Mouse (Mus musculus) heart, postnatal 36 days (tissue): ENCODE results near the gene Dnaic2. TPM values are rescaled to one million over a fixed set of nuclear protein-coding genes. Genes with fewer than 3 reads are reported as not detected.

Experiments used
- DNase-seq, 2 experiments: peaks; one replicate each; pipeline ENCODE4 v3.0.0; 2021 to 2022
- intact Hi-C: fragments of 180-260 bp; cut with DNase I; formaldehyde crosslinking; loops from one replicate; pipeline ENCODE4 v1.15.1; 2025
- total RNA-seq, 2 experiments: library from RNA; stranded (reverse); gene quantifications; 2 replicates each; pipeline ENCODE4 v1.2.3; 2021

Gene Dnaic2
- total RNA-seq, 2 experiments from 2014 or later, result 0.08 to 0.17 TPM

DNA sequence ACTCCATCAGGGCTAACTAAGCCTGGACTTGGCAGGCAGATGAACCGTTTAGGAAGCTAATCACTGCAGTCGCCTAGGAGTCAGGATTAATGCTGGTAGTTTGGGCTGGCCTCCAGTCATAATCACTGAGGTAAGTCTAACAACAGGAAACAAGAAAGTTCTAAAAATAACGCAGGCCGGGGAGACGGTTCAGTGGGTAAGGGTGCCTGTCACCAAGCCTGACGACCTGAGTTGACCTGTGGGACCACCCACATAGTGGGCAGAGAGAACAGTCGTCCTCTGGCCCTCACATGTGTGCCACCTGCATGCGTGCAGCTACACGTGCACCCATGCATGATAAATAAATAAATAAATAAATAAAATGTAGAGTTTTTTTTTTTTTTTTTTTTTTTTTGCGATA, 13.4 kb downstream of the Dnaic2 start:
- no peak for DNase-seq
- intact Hi-C loops, result loop anchor here (10.0 kb wide), 1 partner anchor 314 kb away; no protein-coding TSS in a partner anchor

DNA sequence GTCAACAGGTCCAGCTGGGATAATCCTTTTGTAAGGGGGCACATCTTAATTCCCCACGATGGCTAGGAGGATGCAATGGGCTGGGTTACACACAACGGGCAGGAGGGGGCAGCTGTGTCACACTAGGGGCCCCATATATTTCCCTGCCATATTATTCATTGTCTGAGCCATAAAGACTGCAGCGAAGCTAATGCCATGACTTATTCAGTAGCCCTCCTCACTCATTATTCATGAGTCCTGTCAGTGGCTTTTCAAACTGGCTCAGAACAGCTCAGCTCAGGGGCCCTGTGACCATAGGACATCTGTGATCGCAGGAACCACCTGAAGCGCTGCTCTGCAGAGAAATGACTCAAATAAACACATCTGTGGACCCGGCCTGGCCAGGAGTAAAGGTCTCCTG, 14.2 kb downstream of the Dnaic2 start:
- no peak for DNase-seq
- intact Hi-C loops, result loop anchor here (10.0 kb wide), 1 partner anchor 313 kb away; no protein-coding TSS in a partner anchor

DNA sequence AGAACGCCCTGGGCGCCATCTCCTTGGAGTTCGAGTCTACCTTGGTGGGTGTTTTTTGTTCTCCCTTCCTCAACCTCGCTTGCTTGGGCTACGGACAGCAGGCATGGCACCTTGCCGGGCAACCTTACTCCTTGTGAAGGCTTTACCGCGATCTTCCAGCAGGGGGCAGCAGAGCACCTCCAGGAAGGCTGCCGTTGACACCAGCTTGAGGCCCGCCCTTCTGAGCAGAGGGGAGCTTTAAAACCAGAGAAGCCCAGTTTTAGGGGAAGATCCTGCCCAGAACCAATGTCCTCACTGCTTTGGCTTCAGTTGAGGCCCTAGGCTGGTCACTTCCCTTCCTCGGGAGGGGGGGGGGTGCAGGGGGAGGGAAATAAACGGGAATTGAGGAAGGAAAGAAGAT, 17.9 kb downstream of the Dnaic2 start:
- DNase-seq, result peak; percentile 90 to 98

DNA sequence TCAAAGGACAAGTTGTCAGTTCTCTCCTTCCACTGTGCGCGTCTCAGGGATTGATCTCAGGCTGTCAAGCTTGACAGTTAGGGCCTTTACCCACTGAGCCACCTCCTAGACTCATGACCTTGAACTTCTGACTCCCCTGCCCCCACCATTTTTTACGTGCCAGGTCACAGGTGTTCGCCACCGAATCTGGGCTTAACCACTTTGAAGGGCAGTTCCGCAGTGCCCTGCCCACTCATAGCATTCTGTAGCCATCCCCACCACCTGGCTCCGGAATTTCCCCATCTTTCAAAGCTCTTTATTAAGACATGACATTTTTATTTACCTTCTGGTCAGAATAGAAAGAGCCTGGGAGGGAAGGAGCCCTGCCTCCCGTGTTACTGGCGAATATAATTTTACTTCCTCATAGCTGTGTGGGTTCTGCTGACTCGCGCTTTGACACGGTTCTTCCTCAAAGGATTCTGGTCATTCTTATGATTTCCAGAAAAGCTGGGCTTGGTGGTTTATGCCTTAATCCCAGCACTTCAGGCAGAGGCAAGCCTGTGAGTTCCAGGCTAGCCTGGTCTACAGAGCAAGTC, 20.4 kb downstream of the Dnaic2 start:
- no peak for DNase-seq
- intact Hi-C loops, result loop anchor here (10.0 kb wide), 1 partner anchor 307 kb away; no protein-coding TSS in a partner anchor

More for the DNA sequence above, 17.9 kb downstream of the Dnaic2 start:
- intact Hi-C loops, result loop anchor here (1.0 to 10.0 kb wide), 3 partner anchors 44 to 310 kb away; no protein-coding TSS in a partner anchor

DNA sequence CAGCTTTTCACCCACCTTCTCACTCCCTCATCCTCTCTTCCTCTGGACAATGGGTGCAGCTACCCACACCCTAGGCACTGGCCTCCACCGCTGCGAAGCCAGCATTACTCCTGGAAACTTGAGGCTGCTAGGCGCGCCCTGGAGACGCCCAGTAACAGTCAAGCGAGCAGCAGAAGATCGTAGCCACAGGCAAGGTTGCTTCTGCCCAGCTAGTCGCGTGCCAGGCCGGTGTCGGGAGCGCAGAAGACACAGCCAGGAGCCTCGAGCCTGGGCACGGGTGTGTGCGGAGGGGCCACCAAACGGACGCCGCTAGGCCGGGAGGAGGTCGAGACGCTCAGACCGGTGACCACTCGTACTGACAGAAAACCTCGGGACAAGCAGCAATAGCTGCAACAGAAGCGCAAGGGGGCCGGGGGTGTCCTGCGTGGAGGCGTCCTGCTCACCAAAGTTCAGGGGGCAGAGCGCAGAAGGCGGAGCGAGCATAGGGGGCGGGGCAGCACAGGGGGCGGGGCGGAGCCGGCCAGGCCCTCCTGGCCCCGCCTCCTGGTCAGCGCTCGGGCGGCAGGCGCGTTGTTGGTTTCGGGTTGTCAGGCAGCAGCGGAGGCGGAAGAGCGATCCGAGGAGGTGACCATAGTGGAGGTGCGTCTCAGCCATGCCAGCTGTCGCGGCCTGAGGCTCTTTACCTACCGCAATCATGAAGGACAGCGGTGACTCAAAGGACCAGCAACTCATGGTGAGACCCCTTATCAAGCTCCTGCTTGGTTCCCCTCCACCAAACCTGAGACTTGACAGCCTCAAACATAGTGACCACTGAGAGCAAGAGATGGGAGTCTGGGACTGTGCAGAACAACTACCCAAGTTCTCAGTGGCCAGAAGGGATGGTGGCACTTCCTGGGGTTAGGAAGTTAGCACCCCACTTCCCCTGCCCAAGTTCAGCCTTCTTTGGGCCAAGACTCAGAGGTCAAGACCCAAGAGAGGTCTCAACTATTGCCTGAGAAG, 37.9 kb downstream of the Dnaic2 start, which contains the start of gene Kif19a:
TSS of gene Kif19a (plus strand) at position 569 of the 999 bp plus-strand sequence.
- peak; percentile 58 to 63 for DNase-seq
- intact Hi-C loops, result no loop called here

DNA sequence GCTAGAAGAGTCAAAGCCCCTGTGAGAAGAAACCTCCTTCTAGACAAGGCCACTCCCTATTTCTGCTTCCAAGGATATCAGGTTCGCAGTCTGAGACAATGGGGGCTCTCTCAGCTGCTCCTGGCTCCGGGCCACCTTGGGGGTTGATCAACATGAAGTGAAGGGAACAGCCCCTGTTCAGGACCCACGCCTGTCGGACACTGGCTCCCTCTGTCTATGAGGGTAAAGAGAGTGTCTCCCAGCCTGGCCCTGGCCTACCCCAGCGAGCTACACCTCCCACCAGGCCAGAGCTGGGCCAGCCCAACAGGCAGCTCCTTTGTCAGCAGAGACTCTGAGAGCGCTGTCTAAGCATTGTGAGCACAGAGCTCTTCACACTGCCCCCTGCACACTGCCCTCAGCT, 42.7 kb downstream of the Dnaic2 start:
- intact Hi-C loops, result no loop called here
- DNase-seq, result no peak

DNA sequence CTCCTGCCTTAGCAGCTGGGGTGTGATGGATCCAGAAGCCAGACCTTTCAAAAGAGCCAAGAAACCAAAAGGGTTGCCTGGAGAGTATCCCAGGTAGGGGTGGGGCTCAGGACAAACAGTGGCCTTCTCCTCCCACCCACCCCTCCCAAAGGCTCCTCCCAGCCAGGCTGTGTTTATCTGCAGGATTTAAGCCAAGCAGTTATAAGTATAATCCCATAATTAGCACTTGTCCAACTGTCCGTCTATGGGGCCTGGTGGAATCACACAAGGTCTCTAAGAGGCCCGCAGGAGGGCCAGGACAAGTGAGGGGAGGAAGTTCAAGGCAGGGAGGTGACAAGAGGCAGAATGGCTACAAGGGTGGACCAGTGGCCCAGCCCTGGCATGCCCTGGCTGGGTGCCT, 44.7 kb downstream of the Dnaic2 start:
- intact Hi-C loops, result no loop called here
- DNase-seq, result no peak

DNA sequence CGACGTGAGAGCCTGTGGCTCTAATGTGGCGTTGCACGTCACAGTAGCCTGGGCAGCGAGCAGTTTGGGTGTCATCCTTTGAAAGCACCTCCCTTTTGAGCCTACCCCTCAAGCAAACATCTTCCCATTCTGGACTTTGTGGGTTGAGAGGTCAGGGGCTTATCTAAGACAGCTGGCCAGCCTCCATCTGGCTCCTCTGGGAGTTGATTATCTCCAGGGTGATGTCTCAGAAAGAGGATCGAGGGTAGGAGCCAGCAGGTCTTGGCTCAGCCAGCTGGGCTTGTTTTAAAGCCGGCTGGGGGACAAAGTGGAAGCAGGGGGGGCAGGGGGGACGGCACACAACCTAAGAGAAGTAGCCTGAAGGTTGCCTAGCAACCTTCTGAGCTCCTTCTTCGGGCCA, 52.9 kb downstream of the Dnaic2 start:
- DNase-seq, result peak; percentile 36 to 48
- intact Hi-C loops, result no loop called here

DNA sequence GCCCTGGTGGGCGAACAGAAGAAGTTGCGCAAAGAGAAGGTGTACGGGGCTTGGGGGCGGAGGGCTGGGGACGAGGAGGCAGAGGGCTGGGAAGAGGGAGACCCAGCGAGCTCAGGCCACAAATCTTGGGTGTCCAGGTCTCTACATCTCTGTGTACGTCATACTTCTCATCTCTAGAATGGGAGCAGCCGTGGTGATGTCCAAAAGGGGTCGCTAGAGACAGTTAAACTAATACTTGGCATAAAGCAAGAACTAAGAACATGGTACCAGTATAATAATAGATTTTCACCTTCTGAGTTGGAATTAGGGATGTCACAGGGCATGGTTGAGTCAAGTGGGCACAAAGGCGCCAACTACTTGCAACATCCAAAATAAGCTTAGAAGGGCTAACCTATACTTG, 58.7 kb downstream of the Dnaic2 start:
- intact Hi-C loops, result no loop called here
- no peak for DNase-seq

DNA sequence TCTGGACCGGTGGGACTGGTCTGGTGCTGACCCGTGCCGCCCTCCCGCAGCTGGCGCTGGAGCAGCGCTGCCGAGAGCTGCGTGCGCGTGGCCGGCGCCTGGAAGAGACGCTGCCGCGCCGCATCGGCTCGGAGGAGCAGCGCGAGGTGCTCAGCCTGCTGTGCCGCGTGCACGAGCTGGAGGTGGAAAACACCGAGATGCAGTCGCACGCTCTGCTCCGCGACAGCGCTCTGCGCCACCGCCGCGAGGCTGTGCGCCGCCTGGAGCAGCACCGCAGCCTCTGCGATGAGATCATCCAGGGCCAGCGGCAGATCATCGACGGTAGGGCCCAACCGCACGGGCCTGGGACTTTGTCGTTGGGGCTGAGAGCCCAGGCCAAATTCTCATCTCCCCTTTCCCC, 59.1 kb downstream of the Dnaic2 start:
- intact Hi-C loops, result no loop called here
- DNase-seq, result no peak

DNA sequence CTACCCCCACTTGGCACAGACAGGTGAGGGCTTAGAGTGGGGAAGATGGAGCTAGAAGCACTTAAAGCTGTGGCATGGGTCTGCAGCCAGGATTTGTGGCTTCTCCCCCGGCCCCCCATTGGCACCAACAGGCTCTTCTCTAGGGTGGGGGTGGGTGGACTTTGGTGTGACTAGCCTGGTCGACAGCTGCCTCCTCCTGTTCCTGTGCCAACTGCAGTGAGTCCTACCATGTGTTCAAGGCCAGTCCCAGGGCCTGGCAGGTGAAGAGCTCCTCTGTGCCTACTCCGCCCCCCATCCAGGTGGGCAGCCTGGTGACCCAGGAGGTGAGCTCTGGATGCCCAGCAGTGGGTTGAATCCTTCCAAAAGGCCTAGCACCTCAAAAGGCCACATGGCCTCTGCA, 60.4 kb downstream of the Dnaic2 start:
- DNase-seq, result no peak
- intact Hi-C loops, result no loop called here

DNA sequence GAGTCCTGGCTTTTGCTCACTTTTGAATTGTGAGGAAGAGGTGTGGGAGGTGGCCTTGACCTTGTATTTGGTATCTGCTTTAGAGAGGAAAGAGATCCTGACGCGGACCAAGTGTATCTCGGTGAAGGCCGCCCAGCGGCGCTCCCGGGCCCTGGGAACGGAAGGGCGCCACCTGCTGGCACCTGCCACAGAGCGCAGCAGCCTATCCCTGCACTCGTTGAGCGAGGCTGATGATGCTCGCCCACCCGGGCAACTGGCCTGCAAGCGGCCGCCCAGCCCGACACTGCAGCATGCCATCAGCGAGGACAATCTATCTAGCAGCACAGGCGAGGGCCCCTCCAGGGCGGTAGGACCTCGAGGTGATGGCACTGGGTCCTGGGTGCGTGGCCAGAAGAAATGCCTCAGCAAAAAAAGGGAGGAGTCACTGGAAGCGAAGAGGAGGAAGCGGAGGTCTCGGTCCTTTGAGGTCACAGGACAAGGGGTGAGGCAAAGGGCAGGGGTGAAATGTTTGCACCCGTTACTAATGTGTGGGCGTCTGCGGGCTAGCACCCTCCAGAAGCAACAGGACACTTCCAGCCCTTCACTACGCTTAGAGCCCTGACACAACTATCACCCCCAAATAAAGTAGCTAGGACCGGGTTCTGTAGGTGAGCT, 62.0 kb downstream of the Dnaic2 start:
- intact Hi-C loops, result loop anchor here (1.0 kb wide), 1 partner anchor 44 kb away; no protein-coding TSS in a partner anchor
- peak; percentile 85 to 89 for DNase-seq

DNA sequence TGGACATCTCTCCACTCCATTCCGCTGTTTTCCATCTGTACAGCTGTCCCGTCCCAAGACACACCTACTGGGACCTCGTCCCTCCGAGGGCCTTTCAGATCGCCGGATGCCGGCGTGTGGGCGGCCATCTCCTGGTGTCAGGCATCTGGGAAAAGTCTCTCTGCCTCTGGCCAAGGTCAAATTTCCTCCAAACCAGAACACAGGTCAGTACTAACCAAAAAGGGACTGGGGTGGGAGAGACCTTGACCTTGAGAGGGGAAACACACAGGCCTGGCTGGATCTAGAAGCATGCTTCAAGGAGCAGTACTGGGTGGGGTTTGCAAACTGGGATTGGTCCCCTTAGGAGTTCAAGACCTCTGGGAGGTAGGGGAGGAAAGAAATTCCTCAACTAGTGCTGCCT, 62.5 kb downstream of the Dnaic2 start:
- intact Hi-C loops, result loop anchor here (1.0 kb wide), 1 partner anchor 44 kb away; no protein-coding TSS in a partner anchor
- DNase-seq, result no peak

DNA sequence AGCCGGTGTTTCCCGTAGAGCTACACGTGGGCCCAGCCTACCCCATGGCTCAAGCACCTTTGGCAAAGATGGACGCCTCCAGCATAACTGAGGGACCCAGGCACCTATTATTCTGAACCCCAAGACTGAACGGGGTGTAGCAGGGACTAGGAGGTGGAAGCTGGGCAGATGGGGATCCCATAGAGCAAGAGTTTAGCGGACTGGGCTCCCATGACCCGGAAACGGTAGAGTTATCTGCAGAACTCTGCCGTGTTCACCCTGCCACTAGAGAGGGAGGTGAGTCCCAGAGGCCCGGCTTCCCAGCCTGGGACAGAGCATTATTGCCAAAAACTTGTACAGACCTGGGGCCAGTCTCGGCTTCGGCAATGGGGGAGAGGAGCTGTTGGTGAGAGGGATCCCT, 63.0 kb downstream of the Dnaic2 start:
- DNase-seq, result no peak
- intact Hi-C loops, result no loop called here

DNA sequence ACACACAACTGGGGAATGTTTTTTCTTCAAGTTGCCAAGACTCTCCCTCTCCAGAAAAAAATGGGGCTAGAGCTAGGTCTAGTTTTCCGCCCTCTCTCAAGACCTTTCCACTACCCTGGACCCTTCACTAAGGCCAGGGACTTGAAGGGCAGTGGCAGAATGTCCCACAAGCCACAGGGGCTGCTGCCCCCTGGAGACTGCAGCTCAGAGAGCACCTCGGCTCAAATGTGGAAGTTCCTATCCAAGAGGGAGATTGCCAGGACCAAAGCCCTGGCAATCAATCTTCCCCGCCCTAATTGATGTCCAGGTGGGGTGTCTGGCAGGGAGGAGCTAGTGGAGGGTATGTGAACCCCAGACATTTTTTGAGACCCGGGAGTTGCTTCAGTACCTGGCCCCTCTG, 63.6 kb downstream of the Dnaic2 start:
- DNase-seq, result no peak
- intact Hi-C loops, result no loop called here

DNA sequence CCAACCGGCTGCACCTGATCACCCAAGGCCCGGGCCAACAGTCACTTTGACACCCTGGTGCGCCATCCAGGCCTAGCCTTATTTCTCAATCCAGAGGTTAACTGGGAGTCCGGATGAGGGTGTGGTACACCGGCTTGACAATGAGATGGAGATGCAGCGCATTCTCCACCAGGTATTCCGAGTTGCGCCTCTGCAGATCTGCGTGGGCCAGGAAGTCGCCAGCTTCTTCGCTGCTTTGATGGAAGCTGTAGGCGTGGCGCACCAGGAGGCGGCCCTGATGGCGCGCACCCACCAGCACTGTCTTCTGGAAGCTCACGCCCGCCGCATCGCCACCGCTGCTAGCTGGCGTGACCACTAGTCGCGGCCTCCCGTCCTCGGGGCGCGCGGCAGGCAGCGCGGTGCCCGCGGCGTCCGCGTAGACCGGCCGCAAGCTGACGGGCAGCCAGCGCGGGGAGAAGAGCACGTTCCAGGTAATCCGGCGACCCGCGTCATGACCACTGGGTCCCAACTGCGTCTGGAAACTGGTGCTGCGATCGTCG, 64.2 kb downstream of the Dnaic2 start:
- intact Hi-C loops, result no loop called here
- no peak for DNase-seq

DNA sequence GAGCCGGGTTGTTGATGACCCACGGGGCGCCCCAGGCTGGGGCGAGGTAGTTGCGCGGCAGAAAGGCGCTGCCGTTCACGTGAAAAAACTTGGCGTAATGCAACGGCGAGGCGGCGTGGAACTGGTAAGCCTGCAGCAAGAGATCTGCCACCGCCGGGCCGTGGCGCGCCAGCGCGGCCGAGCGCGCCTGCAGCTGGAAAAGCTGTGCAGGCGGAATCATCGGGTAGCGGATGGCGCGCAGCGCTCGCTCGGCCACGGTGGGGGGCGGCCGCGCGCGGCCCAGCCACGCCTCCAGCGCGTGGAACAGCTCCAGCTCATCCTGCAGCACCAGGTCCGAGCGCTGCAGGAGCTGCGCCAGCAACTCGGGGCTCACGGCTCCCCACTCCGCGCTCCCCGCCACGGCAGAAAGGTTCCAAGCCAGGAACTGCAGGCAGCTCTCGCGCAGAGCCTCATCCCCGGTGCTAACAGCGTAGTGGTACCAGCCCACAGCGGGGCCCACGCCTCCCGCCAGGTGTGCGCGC, 64.7 kb downstream of the Dnaic2 start:
- intact Hi-C loops, result no loop called here
- no peak for DNase-seq

DNA sequence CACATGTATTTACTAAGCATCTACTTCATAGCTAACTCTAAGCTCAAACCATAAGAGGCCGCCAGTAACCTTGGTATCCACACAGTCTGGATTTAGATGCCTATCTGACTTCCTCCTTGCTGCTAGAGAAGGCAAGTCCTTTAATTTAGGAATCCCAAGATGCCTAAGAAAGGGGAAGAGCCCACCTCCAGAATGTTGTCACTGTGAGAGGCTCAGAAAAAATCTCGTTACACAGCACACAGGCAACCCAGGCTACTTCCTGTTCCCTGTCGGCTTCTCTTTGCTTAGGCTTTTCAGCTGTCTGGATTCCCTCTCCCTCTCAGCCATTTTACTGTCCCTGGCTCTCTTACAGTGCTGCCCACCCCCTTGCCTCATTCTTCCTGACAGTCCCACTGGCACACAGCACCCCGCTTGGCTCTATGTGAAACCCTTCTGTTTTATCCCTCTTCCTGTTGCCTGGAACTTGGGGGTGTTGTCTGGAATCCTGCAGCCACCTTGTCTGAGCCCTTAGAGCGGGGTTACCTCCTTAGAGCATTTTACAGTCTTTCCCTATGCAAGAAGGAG, 65.8 kb downstream of the Dnaic2 start:
- intact Hi-C loops, result no loop called here
- DNase-seq, result no peak

DNA sequence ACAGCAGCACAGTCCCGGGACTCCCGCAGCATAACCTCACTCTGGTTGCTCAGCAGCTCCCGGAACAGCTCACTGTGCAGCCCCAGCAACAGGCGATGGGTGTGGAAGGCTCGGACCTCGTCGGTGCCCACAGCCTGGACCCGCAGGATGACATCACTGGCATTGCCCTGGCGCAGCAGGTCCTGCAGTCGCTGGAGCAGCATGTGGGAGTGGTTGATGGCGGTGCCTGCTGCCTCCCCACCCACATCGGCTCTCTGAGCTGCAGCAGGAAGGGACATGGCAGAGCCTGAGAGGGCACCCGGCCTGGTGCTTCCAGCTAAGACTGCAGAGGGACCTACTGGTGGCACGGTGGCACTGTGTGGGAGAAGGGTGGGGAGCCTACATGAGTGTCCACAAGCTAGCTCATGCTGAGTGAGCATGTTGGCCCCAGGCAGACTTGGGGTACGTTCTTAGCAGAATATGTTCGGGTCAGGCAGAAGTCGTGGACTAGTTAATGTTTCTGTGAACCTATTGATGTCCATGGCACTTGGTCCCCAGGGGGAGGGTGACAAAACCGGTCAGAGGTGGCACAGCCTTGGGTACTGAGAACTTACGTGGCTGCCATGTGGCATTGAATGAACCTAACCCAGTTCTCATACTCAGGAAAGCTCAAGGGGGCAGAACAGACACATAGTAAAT, 66.8 kb downstream of the Dnaic2 start:
- no peak for DNase-seq
- intact Hi-C loops, result no loop called here

DNA sequence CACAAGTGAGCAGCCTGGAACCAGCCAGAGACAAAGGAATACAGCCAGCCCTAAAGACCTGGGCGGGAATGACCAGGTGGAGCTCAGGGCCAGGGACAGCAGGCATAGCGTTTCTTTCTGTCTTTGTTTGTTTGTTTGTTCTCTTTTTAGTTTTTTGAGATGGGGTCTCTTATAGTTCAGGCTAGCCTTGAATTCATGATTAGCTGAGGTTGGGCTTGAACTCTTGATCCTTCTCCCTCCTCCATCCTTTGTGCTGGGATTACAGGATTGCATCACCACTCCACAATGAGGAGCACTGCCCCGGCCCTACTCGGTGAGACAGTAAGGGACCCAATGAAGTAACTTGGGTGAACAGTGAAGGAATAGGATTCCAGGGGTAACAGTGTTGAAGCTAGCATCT, 67.5 kb downstream of the Dnaic2 start:
- no peak for DNase-seq
- intact Hi-C loops, result no loop called here
